ENCODE assay signal across 1 mouse cellular context in genomic region chr11:104438450-104438849, GRCm38 (mm10).
TF ChIP-seq lines count a peak whose summit lies in the region.

No protein-coding gene starts in this region.

TF ChIP-seq in MEL, 35 proteins besides CTCF, POLR2A, EP300 and RAD21 (continued from another document):
- TF ChIP-seq SMC3 (IDR thresholded peaks at IDR 0.05; ENCODE audit: low read depth, low read length) (peak; percentile 11; the same call in 1 of the 2 replicates), MYB (IDR thresholded peaks at IDR 0.05; ENCODE audit: low read depth, low read length) (0 out of 2 replicates have a peak, but pooled peaks have one; percentile 15), MAZ (IDR thresholded peaks at IDR 0.05; ENCODE audit: low read depth, low read length) (no peak), ZMIZ1 (IDR thresholded peaks at IDR 0.05; ENCODE audit: low read depth, low read length) (peak; percentile 60; the same call in 1 of the 2 replicates), NELFE (IDR thresholded peaks at IDR 0.05; ENCODE audit: low read depth, low read length) (no peak), ELF1 (IDR thresholded peaks at IDR 0.05; ENCODE audit: low read depth, low read length) (no peak), MAX (IDR thresholded peaks at IDR 0.05; ENCODE audit: low read length) (no peak), USF2 (IDR thresholded peaks at IDR 0.05; ENCODE audit: borderline replicate concordance in 1 of 2, insufficient read depth in 1 of 2, low read depth in 1 of 2, low read length in 2 of 2) (no peak), MYC (IDR thresholded peaks at IDR 0.05; ENCODE audit: low read depth, low read length) (0 out of 2 replicates have a peak, but pooled peaks have one; percentile 17), MEF2A (IDR thresholded peaks at IDR 0.05; ENCODE audit: extremely low read depth, insufficient replicate concordance, low read depth, low read length, poor library complexity, severe bottlenecking) (peak; percentile 99), POLR2AphosphoS5 (IDR thresholded peaks at IDR 0.05; ENCODE audit: borderline replicate concordance, low read depth, low read length) (no peak), BHLHE40 (IDR thresholded peaks at IDR 0.05; ENCODE audit: borderline replicate concordance, low read depth, low read length) (peak; percentile 49), ZKSCAN1 (IDR thresholded peaks at IDR 0.05; ENCODE audit: low read depth, low read length) (0 out of 2 replicates have a peak, but pooled peaks have one; percentile 29), CHD1 (IDR thresholded peaks at IDR 0.05; ENCODE audit: low read depth, low read length) (no peak), TCF12 (IDR thresholded peaks at IDR 0.05; ENCODE audit: low read depth, low read length) (peak; percentile 97), TBP (IDR thresholded peaks at IDR 0.05; ENCODE audit: low read depth, low read length) (0 out of 2 replicates have a peak, but pooled peaks have one; percentile 6), GATA1 (IDR thresholded peaks at IDR 0.05; ENCODE audit: low read depth, low read length) (peak; percentile 97), MAFK (IDR thresholded peaks at IDR 0.05; ENCODE audit: borderline replicate concordance, low read depth, low read length) (peak; percentile 77), MXI1 (IDR thresholded peaks at IDR 0.05; ENCODE audit: low read depth, low read length) (0 out of 2 replicates have a peak, but pooled peaks have one; percentile 48), CHD2 (IDR thresholded peaks at IDR 0.05; ENCODE audit: low read length) (no peak), POLR2AphosphoS2 (IDR thresholded peaks at IDR 0.05; ENCODE audit: low read length) (no peak), USF1 (IDR thresholded peaks at IDR 0.05; ENCODE audit: low read depth, low read length) (no peak), NRF1 (IDR thresholded peaks at IDR 0.05; ENCODE audit: insufficient read depth, low read depth, low read length, poor library complexity, severe bottlenecking) (no peak), SIN3A (IDR thresholded peaks at IDR 0.05; ENCODE audit: low read length) (peak; percentile 92), TAL1 (IDR thresholded peaks at IDR 0.05; ENCODE audit: low read length) (peak; percentile 70)
